Mouse (Mus musculus): ENCODE results near the gene Abca5.

GRCm38 (mm10) chr11:110257911-110258310, 79.6 kb downstream of the Abca5 start:
- no peak for TF ChIP-seq CTCF (IDR thresholded peaks at IDR 0.05)
- TF ChIP-seq EP300 (IDR thresholded peaks at IDR 0.05), result no peak

Measured in lung, postnatal 0 days (tissue).